Mouse (Mus musculus) neural tube, embryonic 12.5 days (tissue): ENCODE measurements at regions not wholly inside any gene's neighbourhood (a gene's known extent, or its start where the extent isn't known, plus 50 kb on each side); places are given as distances from the start of the nearest gene placed in this dataset.

Experiments
- ATAC-seq: fragments of 200-750 bp; cut with Nextera tagmentation; 2 replicates; pipeline ENCODE4 v1.8.0; 2017; ENCODE audit warnings: low read depth, mild to moderate bottlenecking, moderate TSS enrichment, moderate library complexity; ENCODE audit not compliant: low FRiP score
- H3K27ac ChIP-seq: fragments of 300-500 bp; sonication (generic); 2 replicates; pipeline ENCODE4 v1.5.1; 2016
- H3K27me3 ChIP-seq: fragments of 300-500 bp; sonication (generic); replicated peaks from 2 replicates; pipeline ENCODE4 v1.6.1; 2016; ENCODE audit warnings: mild to moderate bottlenecking
- H3K36me3 ChIP-seq: fragments of 300-500 bp; sonication (generic); 2 replicates; pipeline ENCODE4 v1.6.1; 2016; ENCODE audit warnings: mild to moderate bottlenecking
- H3K4me1 ChIP-seq: fragments of 300-500 bp; sonication (generic); 2 replicates; pipeline ENCODE4 v1.6.1; 2016
- H3K4me2 ChIP-seq: fragments of 300-500 bp; sonication (generic); replicated peaks from 2 replicates; pipeline ENCODE4 v1.6.1; 2016; ENCODE audit warnings: mild to moderate bottlenecking
- H3K4me3 ChIP-seq: fragments of 300-500 bp; sonication (generic); 2 replicates; pipeline ENCODE4 v1.5.1; 2016
- H3K9ac ChIP-seq: fragments of 300-500 bp; sonication (generic); 2 replicates; pipeline ENCODE4 v1.6.1; 2016; ENCODE audit warnings: mild to moderate bottlenecking
- H3K9me3 ChIP-seq: fragments of 300-500 bp; sonication (generic); 2 replicates; pipeline ENCODE4 v1.6.1; 2016; ENCODE audit warnings: mild to moderate bottlenecking
- WGBS: fragments of 180-500 bp; shearing (Covaris S2); methylation state at CpG from one replicate; pipeline ENCODE4 v1.1.7; 2016; 5-methylcytosine and 5-hydroxymethylcytosine counted together

DNA sequence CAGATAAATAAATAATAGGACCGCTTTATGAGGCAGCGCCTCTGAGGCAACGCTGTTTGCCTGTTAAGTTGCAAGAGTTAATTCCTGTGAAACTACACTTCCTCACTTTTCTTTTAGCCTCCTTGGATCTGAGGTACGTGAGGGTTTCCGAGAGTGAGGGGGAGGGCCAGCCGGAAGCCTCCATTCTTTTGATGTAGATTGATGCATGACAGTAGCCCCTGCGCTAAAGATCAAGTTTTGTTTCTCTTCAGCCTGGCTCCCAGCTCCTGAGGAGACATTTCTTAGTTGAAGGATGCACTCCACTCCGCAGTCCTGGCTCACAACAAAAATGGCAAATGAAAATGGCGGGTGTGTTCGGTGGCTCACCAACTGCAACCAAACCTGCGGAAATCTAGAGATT lies 485.6 kb upstream of the Cited2 start:
- Histone ChIP-seq H3K4me2 (peak overlapping the region; percentile 30; the same call in 1 of the 2 replicates), H3K36me3 (no peaks in the 10 kb centered on the region)

DNA sequence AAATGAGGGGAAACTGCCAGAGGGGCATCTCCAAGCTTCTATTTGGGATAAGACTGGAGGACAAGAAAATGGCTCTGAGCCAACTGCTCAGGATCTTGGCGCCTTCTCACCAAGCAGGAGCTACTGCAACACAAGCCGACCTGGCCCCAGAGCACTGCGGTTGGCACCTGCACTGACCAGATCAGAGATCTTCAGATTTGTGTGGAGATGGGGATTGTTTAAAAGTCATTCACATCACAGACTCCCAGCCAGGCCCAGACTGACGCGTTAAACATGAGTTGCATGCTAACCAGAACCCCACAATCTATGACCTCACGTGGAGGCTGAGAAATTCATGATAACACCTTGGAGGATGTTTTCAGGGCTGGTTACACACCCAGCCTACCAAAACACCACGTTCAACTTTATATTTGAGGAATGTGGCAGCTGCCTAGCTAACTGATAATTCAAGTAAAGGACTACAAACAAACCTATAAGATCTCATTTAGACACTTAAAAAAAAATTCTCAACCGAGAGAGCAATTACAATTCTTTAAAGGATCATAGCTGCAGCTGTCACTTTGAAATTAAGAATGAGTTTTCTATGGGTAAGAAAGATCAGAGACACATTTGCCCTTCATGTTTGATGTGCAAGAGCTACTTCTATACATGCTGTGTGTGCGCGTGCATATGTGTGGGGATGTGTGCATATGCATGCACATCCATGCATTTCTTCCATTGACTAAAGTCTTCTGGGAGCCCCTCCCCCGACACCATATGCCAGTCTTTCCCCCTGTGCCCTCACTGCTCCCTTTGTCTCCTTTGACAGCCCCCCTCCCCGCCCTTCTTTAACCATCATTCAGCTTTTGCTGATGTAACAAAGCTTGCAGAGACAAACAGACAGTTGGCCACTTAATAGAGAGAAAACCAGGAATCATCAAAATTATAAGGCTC lies 484.8 kb upstream of the Cited2 start:
- H3K27ac ChIP-seq: no peak overlapping the region
- peaks cover 26% of the 10 kb centered on the region for H3K4me1 ChIP-seq
- no peaks in the 10 kb centered on the region for H3K27me3 ChIP-seq
- no peaks in the 10 kb centered on the region for H3K36me3 ChIP-seq
- no peak overlapping the region for H3K9ac ChIP-seq
- ATAC-seq: peak; percentile 90
- WGBS: 43% methylated on average over 12 of the region's 12 CpGs
- no peaks in the 10 kb centered on the region for H3K9me3 ChIP-seq
- H3K4me3 ChIP-seq: no peak overlapping the region
- no peak overlapping the region for H3K4me2 ChIP-seq

More for the DNA sequence above, 485.6 kb upstream of the Cited2 start:
- no peaks in the 10 kb centered on the region for H3K27me3 ChIP-seq
- H3K9me3 ChIP-seq: no peaks in the 10 kb centered on the region
- H3K27ac ChIP-seq: no peak overlapping the region
- peaks cover 26% of the 10 kb centered on the region for H3K4me1 ChIP-seq
- H3K4me3 ChIP-seq: no peak overlapping the region
- H3K9ac ChIP-seq: no peak overlapping the region
- WGBS: 25% methylated on average over 11 of the region's 11 CpGs
- ATAC-seq: no peak

DNA sequence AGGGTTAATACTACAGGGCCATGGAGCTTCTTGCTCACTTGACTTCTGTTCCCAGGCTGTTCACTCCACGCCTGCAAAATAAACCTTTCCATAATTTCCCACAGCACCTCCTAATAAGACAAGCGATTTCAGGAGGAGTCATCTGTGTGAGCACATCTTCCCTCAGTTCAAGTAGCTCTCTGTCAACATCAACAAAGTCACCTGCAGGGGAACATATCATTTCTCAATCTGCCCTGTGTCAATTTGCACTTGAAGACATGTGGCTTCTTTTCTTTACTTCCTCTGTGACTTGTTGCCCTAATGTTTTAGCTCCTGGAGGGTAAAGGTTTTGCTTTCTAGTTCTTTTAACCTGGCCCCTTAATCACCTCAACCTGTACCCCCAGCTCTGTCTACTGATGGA lies 474.7 kb upstream of the Cited2 start:
- Histone ChIP-seq H3K4me3 (no peak overlapping the region), H3K27me3 (no peaks in the 10 kb centered on the region), H3K36me3 (no peaks in the 10 kb centered on the region), H3K9me3 (no peaks in the 10 kb centered on the region), H3K4me2 (no peak overlapping the region), H3K4me1 (no peaks in the 10 kb centered on the region), H3K27ac (no peak overlapping the region), H3K9ac (no peak overlapping the region)
- ATAC-seq: no peak
- 64% methylated on average over 2 of the region's 2 CpGs for WGBS

DNA sequence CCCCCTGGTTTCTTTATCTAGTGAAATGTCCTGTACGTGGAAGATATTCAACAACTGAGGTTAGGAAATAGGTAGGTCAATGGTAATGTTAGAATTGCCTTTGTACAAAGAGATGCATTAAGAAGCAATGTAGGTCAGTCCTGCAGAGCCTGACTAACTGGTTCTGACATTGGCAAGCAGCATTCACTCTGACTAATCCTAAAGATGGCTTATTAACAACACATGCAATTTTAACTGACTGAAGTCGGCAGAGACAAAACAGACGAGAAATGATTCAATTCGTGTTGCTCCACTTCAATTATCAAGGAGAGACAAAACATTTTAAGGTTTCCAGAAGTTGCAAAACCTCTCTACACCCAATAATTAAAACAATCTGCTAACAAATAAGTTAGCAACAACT lies 470.0 kb upstream of the Cited2 start:
- Histone ChIP-seq H3K4me3 (no peak overlapping the region), H3K9ac (no peak overlapping the region), H3K4me2 (no peak overlapping the region), H3K27me3 (no peaks in the 10 kb centered on the region), H3K4me1 (no peaks in the 10 kb centered on the region), H3K9me3 (no peaks in the 10 kb centered on the region), H3K27ac (no peak overlapping the region), H3K36me3 (no peaks in the 10 kb centered on the region)
- 85% methylated on average over 4 of the region's 4 CpGs for WGBS
- no peak for ATAC-seq

DNA sequence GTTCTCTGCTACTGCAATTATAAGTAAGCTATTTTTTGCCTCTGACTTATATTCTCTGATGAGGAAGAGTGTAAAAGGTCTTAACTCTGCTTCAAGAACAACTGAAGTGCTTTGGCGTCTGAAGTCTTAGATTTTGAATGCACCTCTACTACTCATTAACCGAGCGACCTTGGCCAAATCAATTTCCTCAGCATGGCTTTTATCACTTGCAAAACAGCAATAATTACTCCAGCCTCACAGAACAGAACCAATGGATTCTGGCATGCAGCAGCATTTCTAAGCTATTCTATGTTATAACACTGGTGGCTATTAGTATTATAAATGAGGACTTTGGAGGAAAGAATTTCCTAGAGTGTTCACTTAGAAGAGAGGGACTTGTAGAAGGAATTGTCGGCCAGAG lies 462.9 kb upstream of the Cited2 start:
- no peaks in the 10 kb centered on the region for H3K27me3 ChIP-seq
- no peak overlapping the region for H3K4me2 ChIP-seq
- H3K9me3 ChIP-seq: peaks cover 4% of the 10 kb centered on the region; the same call in 1 of the 2 replicates
- no peak for ATAC-seq
- H3K27ac ChIP-seq: no peak overlapping the region
- no peak overlapping the region for H3K9ac ChIP-seq
- H3K36me3 ChIP-seq: no peaks in the 10 kb centered on the region
- H3K4me3 ChIP-seq: no peak overlapping the region
- WGBS: 53% methylated on average over 4 of the region's 4 CpGs
- H3K4me1 ChIP-seq: no peaks in the 10 kb centered on the region

DNA sequence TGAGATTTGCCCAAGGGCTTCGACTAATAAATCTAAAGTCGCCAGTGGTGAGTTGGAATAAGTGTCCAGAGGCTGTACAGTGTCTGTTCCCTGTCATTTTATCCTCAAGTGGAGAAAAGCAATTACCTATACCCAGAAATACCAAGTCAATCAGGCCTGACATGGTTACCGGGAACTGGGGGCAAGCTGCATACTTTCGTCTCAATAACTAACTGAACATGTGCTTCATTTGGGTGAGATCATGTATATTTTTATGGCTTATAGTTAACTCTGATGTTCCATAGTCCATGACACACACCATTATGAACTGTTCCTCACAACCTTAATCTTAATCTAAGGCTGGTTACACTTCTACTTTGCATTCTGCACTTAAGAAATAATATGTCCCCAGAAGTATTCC lies 462.4 kb upstream of the Cited2 start:
- Histone ChIP-seq H3K27ac (no peak overlapping the region), H3K4me3 (no peak overlapping the region), H3K4me1 (no peaks in the 10 kb centered on the region), H3K4me2 (no peak overlapping the region), H3K9me3 (peaks cover 4% of the 10 kb centered on the region; the same call in 1 of the 2 replicates), H3K36me3 (no peaks in the 10 kb centered on the region), H3K27me3 (no peaks in the 10 kb centered on the region), H3K9ac (no peak overlapping the region)
- WGBS: 71% methylated on average over 4 of the region's 4 CpGs
- ATAC-seq: no peak

DNA sequence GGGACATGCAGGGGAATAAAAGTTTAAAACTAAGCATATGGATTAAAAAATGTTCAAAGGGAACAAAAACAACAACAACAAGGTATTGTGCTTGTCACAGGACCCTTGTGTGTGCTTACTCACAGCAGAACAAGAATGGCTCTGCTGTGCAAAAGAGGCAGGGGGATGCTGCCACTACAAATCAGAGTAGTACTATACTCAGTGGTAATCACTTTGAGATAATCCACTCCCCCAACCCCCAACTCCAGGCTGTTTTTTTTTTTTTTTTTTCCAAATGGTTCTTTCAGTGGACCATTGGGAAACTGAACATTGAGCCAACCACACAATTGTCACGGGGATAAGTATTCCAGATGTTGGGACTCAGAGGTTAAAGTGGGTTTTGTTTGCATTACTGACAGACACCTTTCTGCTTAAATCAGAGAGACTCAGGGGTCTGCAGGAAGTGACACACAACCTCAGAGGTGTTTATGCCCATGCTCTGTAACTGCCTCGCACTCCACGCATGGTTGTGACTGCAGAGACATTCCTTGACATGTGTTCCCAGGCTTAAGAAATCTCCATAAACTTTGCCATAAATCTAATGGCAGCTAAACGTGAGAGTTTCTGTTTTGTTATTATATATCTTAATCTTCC lies 461.7 kb upstream of the Cited2 start:
- Histone ChIP-seq H3K27ac (no peak overlapping the region), H3K4me1 (no peaks in the 10 kb centered on the region), H3K4me3 (no peak overlapping the region), H3K9me3 (peaks cover 4% of the 10 kb centered on the region; the same call in 1 of the 2 replicates), H3K4me2 (no peak overlapping the region), H3K27me3 (no peaks in the 10 kb centered on the region), H3K36me3 (no peaks in the 10 kb centered on the region), H3K9ac (no peak overlapping the region)
- 48% methylated on average over 4 of the region's 4 CpGs for WGBS
- ATAC-seq: no peak

DNA sequence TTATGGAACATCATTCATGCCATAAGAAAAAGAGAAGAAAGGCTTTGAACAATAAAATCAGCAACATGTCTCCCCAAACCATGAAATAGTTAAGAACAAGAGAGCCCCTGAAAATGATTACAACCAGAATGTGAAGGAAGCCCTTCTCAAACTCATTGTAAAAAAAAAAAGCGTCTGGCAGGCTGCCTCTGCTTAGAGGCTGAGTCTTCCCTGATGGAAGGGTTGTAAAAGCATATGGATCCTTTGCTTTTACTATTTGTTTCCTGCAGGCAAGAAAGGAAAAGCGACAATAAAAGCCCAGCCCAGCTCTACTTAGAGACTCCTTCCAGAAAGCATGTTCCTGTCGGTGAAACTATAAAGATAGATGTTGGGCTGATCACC lies 461.2 kb upstream of the Cited2 start:
- H3K4me2 ChIP-seq: no peak overlapping the region
- WGBS: 20% methylated on average over 3 of the region's 3 CpGs

DNA sequence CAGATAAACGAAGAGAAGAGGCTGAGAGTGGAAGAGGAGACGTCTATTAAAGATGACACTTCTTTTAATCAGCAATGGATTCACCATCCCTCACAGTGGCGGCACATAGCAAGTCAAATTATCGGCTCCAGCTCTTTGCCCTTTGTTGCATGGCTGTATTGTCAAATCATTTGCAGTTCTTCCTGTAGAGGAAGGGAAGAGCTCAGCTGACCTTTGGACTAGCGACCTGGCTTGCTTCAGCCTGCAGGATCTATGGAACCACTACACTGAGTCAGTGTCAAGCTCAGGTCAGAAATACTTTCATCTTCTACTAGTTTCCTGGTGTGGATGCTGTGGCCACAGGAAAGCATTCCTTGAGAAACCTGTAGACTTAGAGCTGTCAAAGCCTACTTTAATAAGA lies 450.4 kb upstream of the Cited2 start:
- Histone ChIP-seq H3K27me3 (no peaks in the 10 kb centered on the region), H3K36me3 (no peaks in the 10 kb centered on the region), H3K4me2 (no peak overlapping the region), H3K27ac (no peak overlapping the region), H3K4me1 (no peaks in the 10 kb centered on the region), H3K9ac (no peak overlapping the region), H3K4me3 (no peak overlapping the region), H3K9me3 (no peaks in the 10 kb centered on the region)
- WGBS: 83% methylated on average over 5 of the region's 5 CpGs
- no peak for ATAC-seq

More for the DNA sequence above, 461.2 kb upstream of the Cited2 start:
- ATAC-seq: no peak
- peaks cover 4% of the 10 kb centered on the region; the same call in 1 of the 2 replicates for H3K9me3 ChIP-seq
- no peak overlapping the region for H3K4me3 ChIP-seq
- no peak overlapping the region for H3K27ac ChIP-seq
- no peaks in the 10 kb centered on the region for H3K4me1 ChIP-seq
- H3K36me3 ChIP-seq: no peaks in the 10 kb centered on the region
- H3K27me3 ChIP-seq: no peaks in the 10 kb centered on the region
- no peak overlapping the region for H3K9ac ChIP-seq

DNA sequence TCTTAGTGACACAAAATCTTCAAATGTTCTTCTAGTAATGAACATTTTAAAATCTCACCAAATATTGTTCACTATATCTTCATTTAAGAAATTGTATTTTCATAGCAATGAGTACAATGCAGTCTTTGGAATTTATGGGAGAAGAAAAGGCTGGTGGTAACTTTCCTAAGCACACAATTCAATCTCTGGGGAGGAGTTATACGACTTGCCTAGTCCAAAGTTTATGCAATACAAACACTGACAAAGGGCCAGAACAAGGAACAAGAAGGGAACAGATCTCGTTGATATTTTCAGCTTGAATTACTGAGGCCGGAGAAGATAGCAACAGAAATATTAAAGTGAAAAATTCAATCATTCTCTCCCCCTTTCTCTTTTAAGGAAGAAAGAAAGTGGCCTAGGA lies 449.2 kb upstream of the Cited2 start:
- Histone ChIP-seq H3K27me3 (no peaks in the 10 kb centered on the region), H3K4me3 (no peak overlapping the region), H3K4me1 (no peaks in the 10 kb centered on the region), H3K27ac (no peak overlapping the region), H3K4me2 (no peak overlapping the region), H3K9me3 (no peaks in the 10 kb centered on the region), H3K36me3 (no peaks in the 10 kb centered on the region), H3K9ac (no peak overlapping the region)
- no peak for ATAC-seq
- WGBS: 88% methylated on average over 3 of the region's 3 CpGs

DNA sequence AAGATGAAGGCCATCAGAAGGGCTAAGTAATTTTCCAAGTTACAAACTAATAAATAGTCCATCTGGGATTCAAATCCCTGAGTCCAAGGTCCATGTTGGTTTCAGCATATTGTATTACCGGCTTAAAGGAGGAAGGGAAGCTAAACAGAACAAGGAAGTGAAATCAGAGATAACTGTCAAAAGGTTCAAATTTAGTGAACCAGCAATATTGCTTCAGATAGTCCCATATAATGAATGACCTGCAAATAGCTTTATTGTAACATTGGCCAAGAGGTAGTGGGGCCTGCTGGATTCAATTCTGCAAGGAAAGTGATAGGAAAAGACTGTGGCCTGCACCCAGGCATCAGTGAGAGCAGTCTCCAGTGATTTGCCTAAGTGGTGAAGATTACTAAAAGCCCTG lies 447.8 kb upstream of the Cited2 start:
- H3K4me1 ChIP-seq: no peaks in the 10 kb centered on the region
- H3K4me2 ChIP-seq: no peak overlapping the region
- H3K9me3 ChIP-seq: no peaks in the 10 kb centered on the region
- H3K4me3 ChIP-seq: no peak overlapping the region
- no peaks in the 10 kb centered on the region for H3K36me3 ChIP-seq
- H3K9ac ChIP-seq: no peak overlapping the region
- no peaks in the 10 kb centered on the region for H3K27me3 ChIP-seq
- no peak for ATAC-seq
- 80% methylated on average over 1 of the region's 1 CpGs for WGBS
- H3K27ac ChIP-seq: no peak overlapping the region

DNA sequence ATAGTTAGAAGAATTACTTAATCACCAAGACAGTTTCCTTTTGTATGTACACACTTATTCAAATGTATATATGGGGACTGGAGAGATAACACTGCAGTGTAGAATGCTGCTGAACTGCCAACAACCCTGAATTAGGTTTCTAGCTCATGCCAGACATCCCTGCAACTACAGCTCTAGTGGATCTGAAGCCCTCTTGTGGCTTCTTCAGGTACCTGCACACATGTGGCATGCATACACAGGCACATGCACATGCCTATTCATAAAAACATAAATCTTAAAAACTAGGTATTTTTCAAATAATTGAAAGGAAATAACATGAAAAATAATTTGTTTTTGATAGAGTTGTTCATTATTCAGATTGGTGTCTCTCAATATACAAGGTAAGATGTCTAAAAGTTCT lies 445.1 kb upstream of the Cited2 start:
- no peak overlapping the region for H3K4me3 ChIP-seq
- no peak overlapping the region for H3K9ac ChIP-seq
- no peaks in the 10 kb centered on the region for H3K9me3 ChIP-seq
- no peaks in the 10 kb centered on the region for H3K27me3 ChIP-seq
- H3K27ac ChIP-seq: no peak overlapping the region
- no peak for ATAC-seq
- no peaks in the 10 kb centered on the region for H3K36me3 ChIP-seq
- no peak overlapping the region for H3K4me2 ChIP-seq
- H3K4me1 ChIP-seq: no peaks in the 10 kb centered on the region
